Mouse (Mus musculus): ENCODE measurements at regions not wholly inside any gene's neighbourhood (a gene's known extent, or its start where the extent isn't known, plus 50 kb on each side); places are given as distances from the start of the nearest gene placed in this dataset.

DNA sequence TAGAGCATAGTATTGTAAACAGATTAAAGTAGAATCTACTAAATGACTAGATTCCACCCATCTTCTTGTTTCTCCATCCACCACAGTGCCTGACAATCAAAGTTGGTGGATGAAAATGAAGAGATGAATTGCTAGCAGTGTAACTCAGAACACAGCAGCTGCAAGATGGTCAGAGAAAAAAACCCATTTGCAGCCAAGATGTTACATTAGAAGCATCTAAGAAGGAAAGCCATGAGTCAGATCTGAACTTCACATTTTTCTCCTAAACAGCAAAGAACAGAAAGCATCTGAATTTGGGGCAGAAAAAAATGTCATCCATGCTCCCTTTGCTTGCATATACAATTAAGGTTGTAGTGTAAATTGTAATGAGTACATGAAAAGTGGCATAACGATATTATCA, 1942.8 kb upstream of the Gm8797 start:
- ATAC-seq (ENCODE audit: low FRiP score, low read depth) (no peak), DNase-seq (ENCODE audit: low spot score) (no peak)
- Histone ChIP-seq H3K4me3 (replicated peaks; ENCODE audit: low read length) (no peak overlapping the region), H3K27ac (replicated peaks; ENCODE audit: low read depth, low read length) (no peak overlapping the region), H3K4me2 (replicated peaks; ENCODE audit: low read depth, low read length, severe bottlenecking) (no peak overlapping the region), H3K9me3 (ENCODE audit: control insufficient read depth, low read length) (no peaks in the 10 kb centered on the region), H3K27me3 (ENCODE audit: control insufficient read depth, insufficient read depth, low read length) (no peaks in the 10 kb centered on the region), H3K36me3 (ENCODE audit: control insufficient read depth, insufficient read depth, low read length) (no peaks in the 10 kb centered on the region), H3K4me1 (ENCODE audit: control insufficient read depth, insufficient read depth, low read length) (no peaks in the 10 kb centered on the region), H3K9ac (ENCODE audit: low read depth, low read length, severe bottlenecking) (no peak overlapping the region)
- TF ChIP-seq POLR2A (IDR thresholded peaks at IDR 0.05; ENCODE audit: borderline replicate concordance, extremely low read depth, insufficient read depth, insufficient read length), result no peak
- 87% methylated on average over 1 of the region's 1 CpGs for WGBS

DNA sequence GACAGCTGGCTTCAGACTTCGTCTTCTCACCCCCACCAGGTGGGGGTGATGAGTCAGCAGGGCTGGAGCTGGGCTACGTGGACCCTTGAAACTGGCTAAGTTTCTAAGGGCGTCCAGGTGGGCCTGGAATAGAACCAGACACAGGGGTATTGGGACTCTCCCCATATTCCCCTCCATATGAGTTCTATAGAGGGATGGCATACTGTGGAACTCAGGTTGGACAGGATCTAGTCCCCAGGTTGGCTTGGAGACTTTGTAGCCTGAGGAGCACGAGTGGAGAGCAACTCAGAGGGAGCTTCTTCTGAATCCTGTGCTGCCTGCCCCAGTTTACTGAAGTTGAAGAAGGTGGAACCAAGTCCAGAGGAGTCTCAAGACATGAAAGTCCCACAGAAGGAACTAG, 1921.6 kb upstream of the Gm8797 start:
- no peaks in the 10 kb centered on the region for H3K9me3 ChIP-seq (ENCODE audit: control insufficient read depth, low read length)
- DNase-seq (ENCODE audit: low spot score), result no peak
- 71% methylated on average over 4 of the region's 4 CpGs for WGBS
- no peaks in the 10 kb centered on the region for H3K36me3 ChIP-seq (ENCODE audit: control insufficient read depth, insufficient read depth, low read length)
- ATAC-seq (ENCODE audit: low FRiP score, low read depth), result no peak
- no peaks in the 10 kb centered on the region for H3K27me3 ChIP-seq (ENCODE audit: control insufficient read depth, insufficient read depth, low read length)
- no peak overlapping the region for H3K27ac ChIP-seq (replicated peaks; ENCODE audit: low read depth, low read length)
- no peaks in the 10 kb centered on the region for H3K4me1 ChIP-seq (ENCODE audit: control insufficient read depth, insufficient read depth, low read length)
- no peak overlapping the region for H3K9ac ChIP-seq (ENCODE audit: low read depth, low read length, severe bottlenecking)
- no peak overlapping the region for H3K4me3 ChIP-seq (replicated peaks; ENCODE audit: low read length)
- no peak overlapping the region for H3K4me2 ChIP-seq (replicated peaks; ENCODE audit: low read depth, low read length, severe bottlenecking)
- TF ChIP-seq POLR2A (IDR thresholded peaks at IDR 0.05; ENCODE audit: borderline replicate concordance, extremely low read depth, insufficient read depth, insufficient read length), result no peak

DNA sequence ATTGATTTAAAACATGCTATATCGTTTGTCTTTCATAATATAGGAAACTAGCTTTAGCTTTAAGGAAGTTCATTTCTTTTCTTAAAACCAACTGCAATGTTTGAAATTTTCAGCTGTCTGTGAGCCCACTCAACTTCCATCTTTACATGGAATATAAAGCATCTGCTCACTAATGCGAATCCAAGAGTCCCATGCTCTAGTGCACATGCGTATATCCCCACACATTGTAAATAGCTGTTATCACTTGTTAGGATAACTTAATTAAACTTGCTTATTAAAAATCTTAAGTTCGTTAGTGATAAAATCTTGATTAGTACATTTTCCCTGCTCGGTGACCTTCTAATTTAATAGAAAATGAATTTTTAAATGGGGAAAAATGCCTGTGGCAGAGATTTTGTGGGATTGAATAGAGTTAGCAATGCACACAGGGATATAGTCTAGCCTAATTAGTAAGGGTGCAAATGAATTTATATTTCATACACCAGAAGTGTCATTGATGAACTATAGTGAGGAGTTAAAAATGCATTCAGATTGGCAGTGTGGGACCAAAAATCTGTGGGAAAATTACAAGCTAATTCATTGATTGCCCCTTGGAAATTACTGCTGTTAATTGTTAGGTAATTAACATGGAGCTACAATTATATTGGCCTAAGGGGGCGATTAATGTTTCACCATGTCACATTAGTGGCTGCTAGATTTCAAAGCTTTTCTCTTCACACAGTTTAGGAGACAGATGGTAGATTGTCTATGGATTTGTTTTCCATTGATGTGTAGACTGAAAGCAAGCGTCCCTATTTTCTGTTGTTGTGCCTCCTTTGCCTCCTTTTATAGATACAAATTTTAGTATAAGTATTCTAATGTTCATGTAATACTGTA, 1919.0 kb upstream of the Gm8797 start:
- Histone ChIP-seq H3K9ac (ENCODE audit: low read depth, low read length, severe bottlenecking) (no peak overlapping the region), H3K9me3 (ENCODE audit: control insufficient read depth, low read length) (no peaks in the 10 kb centered on the region), H3K4me3 (replicated peaks; ENCODE audit: low read length) (no peak overlapping the region), H3K36me3 (ENCODE audit: control insufficient read depth, insufficient read depth, low read length) (no peaks in the 10 kb centered on the region), H3K4me2 (replicated peaks; ENCODE audit: low read depth, low read length, severe bottlenecking) (no peak overlapping the region), H3K27me3 (ENCODE audit: control insufficient read depth, insufficient read depth, low read length) (no peaks in the 10 kb centered on the region), H3K4me1 (ENCODE audit: control insufficient read depth, insufficient read depth, low read length) (no peaks in the 10 kb centered on the region), H3K27ac (replicated peaks; ENCODE audit: low read depth, low read length) (no peak overlapping the region)
- ATAC-seq (ENCODE audit: low FRiP score, low read depth) (no peak), DNase-seq (ENCODE audit: low spot score) (no peak)
- TF ChIP-seq POLR2A (IDR thresholded peaks at IDR 0.05; ENCODE audit: borderline replicate concordance, extremely low read depth, insufficient read depth, insufficient read length), result no peak
- 77% methylated on average over 7 of the region's 7 CpGs for WGBS
